Mouse (Mus musculus): ENCODE results near the gene Zeb2.

DNA sequence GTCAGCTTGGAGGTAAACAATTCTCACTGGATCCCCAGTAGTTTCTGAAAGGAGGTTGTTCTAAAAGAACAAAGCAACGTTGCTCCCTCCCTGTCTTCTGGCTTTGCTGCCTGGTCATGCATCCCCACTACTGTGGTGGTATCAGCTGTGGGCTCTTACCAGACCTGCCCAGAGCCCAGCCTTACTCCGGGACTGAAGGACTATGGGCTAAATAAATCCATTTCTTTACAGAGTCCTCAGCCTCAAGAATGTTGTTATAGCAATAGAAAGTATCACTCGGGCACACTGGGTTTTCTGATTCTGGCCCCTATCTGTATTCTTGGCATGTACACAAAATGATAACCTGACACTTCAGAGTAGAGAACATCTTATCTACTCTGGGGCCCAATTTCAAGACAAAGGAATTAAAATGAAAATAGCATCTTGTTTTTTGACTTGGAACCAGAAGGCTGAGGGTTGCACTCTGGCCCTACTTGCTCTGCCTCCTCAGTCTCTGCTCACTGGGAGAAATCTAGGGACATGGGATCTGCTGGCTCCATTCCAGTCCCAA, 39.2 kb downstream of the Zeb2 start:
- TF ChIP-seq GATA1 (IDR thresholded peaks at IDR 0.05; ENCODE audit: low read length) (no peak), TAL1 (IDR thresholded peaks at IDR 0.05; ENCODE audit: low read length) (no peak)
